8 mouse cellular contexts compared by ENCODE assay signal in the genomic region with DNA sequence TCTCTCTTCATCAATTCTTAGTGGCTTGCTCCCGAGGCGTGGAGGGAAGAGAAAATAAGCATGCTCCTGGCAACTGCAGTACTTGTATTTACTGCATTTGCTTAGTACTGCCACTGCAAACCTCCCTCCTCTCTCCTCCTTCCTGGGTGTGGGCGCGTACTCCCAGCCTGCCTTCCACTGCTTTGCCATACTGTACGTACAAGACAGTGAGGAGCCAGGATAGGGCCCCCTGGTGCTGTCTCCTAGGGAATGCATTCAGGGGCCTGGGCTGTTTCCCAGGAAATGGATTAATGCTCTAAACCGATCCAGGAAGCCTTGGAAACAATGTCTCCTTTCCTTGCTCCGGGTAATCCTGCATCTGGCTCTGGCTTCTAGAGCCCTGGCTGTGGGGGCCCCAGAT. TPM values are rescaled to one million over a fixed set of nuclear protein-coding genes. Genes with fewer than 3 reads are reported as not detected.
DNase-seq lines count a peak whose midpoint lies in the region; ATAC-seq and TF ChIP-seq lines count a peak whose summit lies in the region.

No protein-coding gene starts in this region.

- H3K27me3 ChIP-seq in forebrain, embryonic 10.5 days (ENCODE audit: poor library complexity, severe bottlenecking), result peaks cover 52% of the 10 kb centered on the region
- no peaks in the 10 kb centered on the region for H3K27me3 ChIP-seq in midbrain, postnatal 0 days (ENCODE audit: insufficient read depth, low read length)

- TF ChIP-seq CTCF in midbrain, postnatal 0 days (IDR thresholded peaks at IDR 0.05), result peak; percentile 66

- 0 out of 2 replicates have a peak overlapping the region, but pooled peaks have one; percentile 14 for H3K4me3 ChIP-seq in forebrain, embryonic 10.5 days
- peak overlapping the region; percentile 26 for H3K4me3 ChIP-seq in midbrain, postnatal 0 days (ENCODE audit: low read depth, low read length)

- peak; percentile 17 for DNase-seq in adrenal gland, postnatal 14 days
- no peak for DNase-seq in adrenal gland, adult 18-20 months (ENCODE audit: low spot score in 2 of 2)
- no peak for DNase-seq in forebrain, embryonic 10.5 days (ENCODE audit: extremely low spot score, low spot score)
- peak; percentile 79 to 91 for DNase-seq in layer of hippocampus, adult 18-20 months (ENCODE audit: low spot score in 2 of 2)
- peak; percentile 79 for DNase-seq in midbrain, postnatal 0 days (ENCODE audit: low spot score)
- no peak for DNase-seq in thymus, postnatal 14 days
- DNase-seq in thymus, postnatal 10 days (ENCODE audit: low spot score in 2 of 2), result no peak

- no peaks in the 10 kb centered on the region for H3K36me3 ChIP-seq in forebrain, embryonic 10.5 days (replicated peaks)
- no peaks in the 10 kb centered on the region for H3K36me3 ChIP-seq in midbrain, postnatal 0 days (ENCODE audit: insufficient read depth, low read length)

- no peaks in the 10 kb centered on the region for H3K9me3 ChIP-seq in forebrain, embryonic 10.5 days
- H3K9me3 ChIP-seq in midbrain, postnatal 0 days (ENCODE audit: low read length), result no peaks in the 10 kb centered on the region

- ATAC-seq in midbrain, postnatal 0 days (ENCODE audit: low FRiP score), result peak; percentile 41; the same call in 1 of the 2 replicates
- no peak for ATAC-seq in CD4-positive, CD25-positive, alpha-beta regulatory T cell, adult 4 months

- H3K4me2 ChIP-seq in midbrain, postnatal 0 days (ENCODE audit: low read depth, low read length, poor library complexity, severe bottlenecking), result peak overlapping the region; percentile 37

- H3K9ac ChIP-seq in midbrain, postnatal 0 days (replicated peaks; ENCODE audit: low read length, poor library complexity, severe bottlenecking), result peak overlapping the region; percentile 9; the same call in 1 of the 2 replicates

- WGBS in forebrain, embryonic 10.5 days, result 22% methylated on average over 7 of the region's 7 CpGs
- WGBS in midbrain, postnatal 0 days, result 6% methylated on average over 7 of the region's 7 CpGs

- H3K4me1 ChIP-seq in forebrain, embryonic 10.5 days, result peaks cover 36% of the 10 kb centered on the region
- peaks cover 17% of the 10 kb centered on the region; the same call in 1 of the 2 replicates for H3K4me1 ChIP-seq in midbrain, postnatal 0 days (ENCODE audit: insufficient read depth, low read length)

- peak overlapping the region; percentile 51; the same call in 1 of the 2 replicates for H3K27ac ChIP-seq in forebrain, embryonic 10.5 days
- peak overlapping the region; percentile 66 for H3K27ac ChIP-seq in midbrain, postnatal 0 days (ENCODE audit: low read depth, low read length)

RNA-seq across cellular contexts. Expression of a gene that starts 3.6 kb away (rescaled TPM):
- 3.0 and 4.0 TPM in 2 replicates for total RNA-seq in adrenal gland, postnatal 14 days (2021)
- total RNA-seq in adrenal gland, adult 18-20 months (2021), result 1 to 10 TPM; 1.8 to 2.1 TPM
- polyA plus RNA-seq in forebrain, embryonic 10.5 days (2016; fragmentation: Nextera tagmentation; extraction: Ambion mirVana), result 6.0 and 6.7 TPM in 2 replicates
- total RNA-seq in layer of hippocampus, adult 18-20 months (2021), result 100 to 1,000 TPM; 166 to 180 TPM
- 137 and 159 TPM in 2 replicates for total RNA-seq in midbrain, postnatal 0 days (2014; rRNA removed)
- polyA plus RNA-seq in midbrain, postnatal 0 days (2015; fragmentation: Nextera tagmentation; extraction: Ambion mirVana), result 18.9 and 20.1 TPM in 2 replicates
- under 1 TPM; 0.29 to 0.52 TPM for polyA plus RNA-seq in CD4-positive, CD25-positive, alpha-beta regulatory T cell, adult 4 months (2017; shearing (Covaris generic))

RNA-seq across cellular contexts. Expression of a gene that starts 27.6 kb away (rescaled TPM):
- 47.8 and 52.5 TPM in 2 replicates for total RNA-seq in adrenal gland, postnatal 14 days (2021)
- 10 to 100 TPM; 57.0 to 57.8 TPM for total RNA-seq in adrenal gland, adult 18-20 months (2021)
- 51.2 and 53.2 TPM in 2 replicates for polyA plus RNA-seq in forebrain, embryonic 10.5 days (2016; fragmentation: Nextera tagmentation; extraction: Ambion mirVana)
- total RNA-seq in layer of hippocampus, adult 18-20 months (2021), result 100 to 1,000 TPM; 118 to 120 TPM
- total RNA-seq in midbrain, postnatal 0 days (2014; rRNA removed), result 99.4 and 110 TPM in 2 replicates
- polyA plus RNA-seq in midbrain, postnatal 0 days (2015; fragmentation: Nextera tagmentation; extraction: Ambion mirVana), result 78.0 and 81.3 TPM in 2 replicates
- 10 to 100 TPM; 18.5 to 34.9 TPM for polyA plus RNA-seq in CD4-positive, CD25-positive, alpha-beta regulatory T cell, adult 4 months (2017; shearing (Covaris generic))

Comparison
In these comparisons a context has a peak if more than half of its experiments do, and no peak if none do; other contexts are left out.
1. DNase-seq: peak in adrenal gland, postnatal 14 days (single experiment), layer of hippocampus, adult 18-20 months (2 of 2) and midbrain, postnatal 0 days (single experiment); none in adrenal gland, adult 18-20 months (0 of 2), forebrain, embryonic 10.5 days (single experiment), thymus, postnatal 14 days (single experiment) and thymus, postnatal 10 days (0 of 2).
2. RNA of a gene that starts 3.6 kb away (total RNA-seq): 166 to 180 TPM in layer of hippocampus, adult 18-20 months and 137 to 159 TPM in midbrain, postnatal 0 days; 3.0 to 4.0 TPM in adrenal gland, postnatal 14 days and 1.8 to 2.1 TPM in adrenal gland, adult 18-20 months; every median in the first group is over 10 times any median in the second.